Mouse (Mus musculus) liver, postnatal 0 days (tissue): ENCODE data around the gene Larp4b. TPM values are rescaled to one million over a fixed set of nuclear protein-coding genes. Genes with fewer than 3 reads are reported as not detected.

Source experiments
- ATAC-seq: fragments of 200-750 bp; cut with Nextera tagmentation; 2 replicates; pipeline ENCODE4 v1.8.0; 2017; ENCODE audit warnings: mild to moderate bottlenecking, moderate library complexity
- DNase-seq: peaks from one replicate; pipeline ENCODE4 v3.0.0-alpha.2; 2016
- H3K27ac ChIP-seq: fragments of 300-500 bp; sonication (generic); 2 replicates; pipeline ENCODE4 v1.5.1; 2014; ENCODE audit warnings: antibody characterized with exemption, moderate library complexity, mild to moderate bottlenecking, low read depth
- H3K27me3 ChIP-seq: fragments of 300-500 bp; sonication (generic); 2 replicates; pipeline ENCODE4 v1.6.1; 2014; ENCODE audit warnings: low read length, control low read depth, mixed read lengths; ENCODE audit not compliant: insufficient read depth
- H3K36me3 ChIP-seq: fragments of 300-500 bp; sonication (generic); replicated peaks from 2 replicates; pipeline ENCODE4 v1.6.1; 2014; ENCODE audit warnings: mild to moderate bottlenecking, control low read depth, low read length, moderate library complexity, mixed read lengths; ENCODE audit not compliant: insufficient read depth
- H3K4me1 ChIP-seq: fragments of 300-500 bp; sonication (generic); 2 replicates; pipeline ENCODE4 v1.6.1; 2014; ENCODE audit warnings: antibody characterized with exemption, mild to moderate bottlenecking, control low read depth; ENCODE audit not compliant: insufficient read depth
- H3K4me2 ChIP-seq: fragments of 300-500 bp; sonication (generic); 2 replicates; pipeline ENCODE4 v1.6.1; 2014; ENCODE audit warnings: low read depth, mild to moderate bottlenecking, low read length, moderate library complexity, mixed read lengths
- H3K4me3 ChIP-seq: fragments of 300-500 bp; sonication (generic); 2 replicates; pipeline ENCODE4 v1.5.1; 2014; ENCODE audit warnings: low read depth, low read length
- H3K9ac ChIP-seq: fragments of 300-500 bp; sonication (generic); replicated peaks from 2 replicates; pipeline ENCODE4 v1.6.1; 2014; ENCODE audit warnings: mild to moderate bottlenecking, moderate library complexity
- H3K9me3 ChIP-seq: fragments of 300-500 bp; sonication (generic); 2 replicates; pipeline ENCODE4 v1.6.1; 2016; ENCODE audit warnings: mild to moderate bottlenecking, control low read depth, low read length, mixed read lengths
- CTCF ChIP-seq: sonication (generic); IDR thresholded peaks from 2 replicates; pipeline ENCODE4 v1.5.1; 2016; ENCODE audit warnings: antibody characterized with exemption, low read depth
- EP300 ChIP-seq: IDR thresholded peaks from 2 replicates; pipeline ENCODE4 v1.6.1; 2016; ENCODE audit warnings: antibody characterized with exemption, low read depth, mild to moderate bottlenecking
- WGBS: fragments of 180-500 bp; shearing (Covaris S2); extraction: QIAGEN DNeasy Blood & Tissue Kit; methylation state at CpG from one replicate; pipeline ENCODE4 v1.1.7; 2014; ENCODE audit not compliant: insufficient replicate concordance; 5-methylcytosine and 5-hydroxymethylcytosine counted together
- polyA plus RNA-seq: library from polyadenylated mRNA; unstranded; fragments of >200 nt; fragmentation: Nextera tagmentation; extraction: Ambion mirVana; gene quantifications from 2 replicates; pipeline ENCODE4 v1.2.1, GENCODE M21; 2015

Larp4b gene
- polyA plus RNA-seq, 1 experiment from 2014 or later, result 20.3 TPM

- DNase-seq (no peak), ATAC-seq (no peak)
- 95% methylated on average over 4 of the region's 4 CpGs for WGBS
- H3K27me3 ChIP-seq, result no peaks in the 10 kb centered on the region
- H3K4me3 ChIP-seq, result no peak overlapping the region
- no peaks in the 10 kb centered on the region for H3K9me3 ChIP-seq
- H3K36me3 ChIP-seq, result peaks cover 91% of the 10 kb centered on the region
- H3K4me2 ChIP-seq, result no peak overlapping the region
- H3K9ac ChIP-seq, result no peak overlapping the region
- no peaks in the 10 kb centered on the region for H3K4me1 ChIP-seq
- TF ChIP-seq EP300, result no peak
- TF ChIP-seq CTCF, result no peak
- no peak overlapping the region for H3K27ac ChIP-seq
Observed at GRCm38 (mm10) chr13:9162888-9163287, 69.2 kb downstream of the Larp4b start.

GRCm38 (mm10) chr13:9167842-9168241, 74.2 kb downstream of the Larp4b start:
- H3K27me3 ChIP-seq, result no peaks in the 10 kb centered on the region
- no peak overlapping the region for H3K27ac ChIP-seq
- 62% methylated on average over 3 of the region's 3 CpGs for WGBS
- ATAC-seq (peak; percentile 64), DNase-seq (no peak)
- no peak overlapping the region for H3K4me2 ChIP-seq
- no peak overlapping the region for H3K4me3 ChIP-seq
- H3K4me1 ChIP-seq, result no peaks in the 10 kb centered on the region
- no peak overlapping the region for H3K9ac ChIP-seq
- no peaks in the 10 kb centered on the region for H3K9me3 ChIP-seq
- no peak for TF ChIP-seq EP300
- TF ChIP-seq CTCF, result no peak
- H3K36me3 ChIP-seq, result peaks cover 91% of the 10 kb centered on the region

- ATAC-seq (no peak), DNase-seq (no peak)
- Histone ChIP-seq H3K4me1 (no peaks in the 10 kb centered on the region; the same call in 1 of the 2 replicates), H3K27me3 (no peaks in the 10 kb centered on the region), H3K36me3 (peaks cover 94% of the 10 kb centered on the region), H3K9me3 (no peaks in the 10 kb centered on the region), H3K27ac (no peak overlapping the region), H3K4me3 (no peak overlapping the region), H3K9ac (no peak overlapping the region), H3K4me2 (no peak overlapping the region)
- 82% methylated on average over 6 of the region's 6 CpGs for WGBS
- no peak for TF ChIP-seq CTCF
- no peak for TF ChIP-seq EP300
Observed at GRCm38 (mm10) chr13:9169616-9170015, 75.9 kb downstream of the Larp4b start.

GRCm38 (mm10) chr13:9170726-9171125, 77.0 kb downstream of the Larp4b start:
- DNase-seq, result no peak
- WGBS, result 87% methylated on average over 16 of the region's 16 CpGs
- TF ChIP-seq EP300, result no peak
- no peak for TF ChIP-seq CTCF
- no peaks in the 10 kb centered on the region; the same call in 1 of the 2 replicates for H3K4me1 ChIP-seq
- no peak overlapping the region for H3K9ac ChIP-seq
- no peak overlapping the region for H3K27ac ChIP-seq
- H3K9me3 ChIP-seq, result no peaks in the 10 kb centered on the region
- H3K27me3 ChIP-seq, result no peaks in the 10 kb centered on the region
- no peak overlapping the region for H3K4me3 ChIP-seq
- no peak for ATAC-seq
- H3K4me2 ChIP-seq, result no peak overlapping the region
- H3K36me3 ChIP-seq, result peaks cover 93% of the 10 kb centered on the region

GRCm38 (mm10) chr13:9173414-9173813, 79.7 kb downstream of the Larp4b start:
- Histone ChIP-seq H3K9me3 (no peaks in the 10 kb centered on the region), H3K4me2 (no peak overlapping the region), H3K27me3 (no peaks in the 10 kb centered on the region), H3K4me3 (no peak overlapping the region), H3K4me1 (no peaks in the 10 kb centered on the region; the same call in 1 of the 2 replicates), H3K27ac (peak overlapping the region; percentile 11; the same call in 1 of the 2 replicates), H3K9ac (no peak overlapping the region), H3K36me3 (peaks cover 66% of the 10 kb centered on the region)
- TF ChIP-seq CTCF (no peak), EP300 (no peak; the same call in 1 of the 2 replicates)
- DNase-seq, result no peak
- 38% methylated on average over 3 of the region's 3 CpGs for WGBS
- ATAC-seq, result peak; percentile 31; the same call in 1 of the 2 replicates

- H3K27me3 ChIP-seq, result no peaks in the 10 kb centered on the region
- no peak overlapping the region for H3K27ac ChIP-seq
- DNase-seq (no peak), ATAC-seq (no peak)
- H3K4me1 ChIP-seq, result peaks cover 6% of the 10 kb centered on the region; the same call in 1 of the 2 replicates
- H3K9me3 ChIP-seq, result no peaks in the 10 kb centered on the region
- H3K9ac ChIP-seq, result no peak overlapping the region
- peaks cover 49% of the 10 kb centered on the region for H3K36me3 ChIP-seq
- no peak overlapping the region for H3K4me3 ChIP-seq
- TF ChIP-seq CTCF (no peak), EP300 (no peak)
- WGBS, result 83% methylated on average over 5 of the region's 5 CpGs
- no peak overlapping the region for H3K4me2 ChIP-seq
Observed at GRCm38 (mm10) chr13:9175171-9175570, 81.5 kb downstream of the Larp4b start.
